In the genomic region with DNA sequence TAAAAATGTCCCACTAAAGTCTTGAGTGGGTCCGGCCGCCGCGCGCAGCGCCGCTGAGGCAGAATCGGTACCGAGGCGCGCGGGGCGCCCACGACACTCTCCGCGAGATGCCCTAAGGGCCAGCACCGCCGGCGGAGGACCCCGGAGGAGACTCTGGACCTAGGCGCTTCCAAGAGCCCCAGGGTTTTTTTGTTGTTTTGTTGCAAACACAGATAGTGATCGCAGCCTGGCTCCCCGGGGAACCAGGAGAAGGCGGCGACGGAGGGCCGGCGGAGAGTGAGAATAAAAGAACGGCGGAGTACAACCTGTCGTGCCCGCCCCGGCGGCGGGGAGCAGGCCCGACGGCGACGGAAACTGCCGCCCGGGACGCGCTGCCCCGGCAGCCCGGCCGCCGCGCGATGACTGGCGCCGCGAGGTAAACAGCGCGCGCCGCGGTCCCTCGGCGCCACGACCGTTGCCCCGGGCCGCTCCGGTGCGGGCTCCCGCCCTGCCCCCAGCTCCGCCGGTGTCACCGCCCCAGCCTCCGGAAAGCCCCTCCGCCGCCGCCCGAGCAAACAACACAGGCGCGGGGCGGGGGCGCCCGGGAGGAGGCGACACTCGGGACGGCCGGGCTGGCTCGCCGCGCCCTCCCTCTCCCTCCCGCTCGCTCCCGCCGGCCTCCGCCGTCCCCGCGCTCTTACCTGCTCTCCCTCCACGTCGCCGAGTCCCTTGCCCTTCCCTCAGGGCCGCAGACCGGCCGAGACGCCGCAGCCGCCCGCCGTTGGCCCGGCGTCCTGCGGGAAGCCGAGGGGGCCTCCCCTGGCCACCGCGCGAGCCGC, we compare ENCODE assay signal across 9 mouse cellular contexts. TPM values are rescaled to one million over a fixed set of nuclear protein-coding genes. Genes with fewer than 3 reads are reported as not detected.
DNase-seq lines count a peak whose midpoint lies in the region; ATAC-seq and TF ChIP-seq lines count a peak whose summit lies in the region.
"Had no signal": no experiment of that assay in that cellular context is flagged by ENCODE, and none has a peak within 500 bp of the region (broad histone marks: within the 10 kb centered on the region; RNA-seq: fewer than 3 reads in every experiment).

No protein-coding gene starts in this region.

- H3K4me1 ChIP-seq in heart, embryonic 10.5 days, result peaks cover 10% of the 10 kb centered on the region
- H3K4me1 ChIP-seq in forebrain, embryonic 16.5 days (replicated peaks; ENCODE audit: control insufficient read depth, insufficient read depth, low read length), result peaks cover 8% of the 10 kb centered on the region
- H3K4me1 ChIP-seq in intestine, embryonic 15.5 days (replicated peaks), result no peaks in the 10 kb centered on the region
- H3K4me1 ChIP-seq in midbrain, embryonic 15.5 days, result peaks cover 22% of the 10 kb centered on the region
- peaks cover 11% of the 10 kb centered on the region for H3K4me1 ChIP-seq in testis, adult 2 months (ENCODE audit: control insufficient read depth, insufficient read depth, low read length)

- TF ChIP-seq CTCF in testis, adult 2 months (IDR thresholded peaks at IDR 0.05; ENCODE audit: control insufficient read depth, insufficient read depth, insufficient replicate concordance, low read depth, low read length), result no peak

- no peaks in the 10 kb centered on the region for H3K9me3 ChIP-seq in heart, embryonic 10.5 days
- no peaks in the 10 kb centered on the region for H3K9me3 ChIP-seq in forebrain, embryonic 16.5 days (ENCODE audit: control insufficient read depth, low read length)
- no peaks in the 10 kb centered on the region for H3K9me3 ChIP-seq in intestine, embryonic 15.5 days
- H3K9me3 ChIP-seq in midbrain, embryonic 15.5 days, result no peaks in the 10 kb centered on the region

- H3K4me2 ChIP-seq in forebrain, embryonic 16.5 days (ENCODE audit: low read length), result peak overlapping the region; percentile 85
- H3K4me2 ChIP-seq in intestine, embryonic 15.5 days (replicated peaks), result peak overlapping the region; percentile 94
- H3K4me2 ChIP-seq in midbrain, embryonic 15.5 days, result peak overlapping the region; percentile 84

- peak overlapping the region; percentile 99 for H3K4me3 ChIP-seq in heart, embryonic 10.5 days
- H3K4me3 ChIP-seq in forebrain, embryonic 16.5 days (replicated peaks; ENCODE audit: low read length), result peak overlapping the region; percentile 90
- peak overlapping the region; percentile 93 for H3K4me3 ChIP-seq in intestine, embryonic 15.5 days (replicated peaks)
- peak overlapping the region; percentile 88 for H3K4me3 ChIP-seq in midbrain, embryonic 15.5 days
- peak overlapping the region; percentile 83 for H3K4me3 ChIP-seq in testis, adult 2 months (ENCODE audit: control insufficient read depth, low read depth, low read length)

- H3K27ac ChIP-seq in heart, embryonic 10.5 days, result peak overlapping the region; percentile 100
- peak overlapping the region; percentile 99 for H3K27ac ChIP-seq in forebrain, embryonic 16.5 days (ENCODE audit: low read length)
- H3K27ac ChIP-seq in intestine, embryonic 15.5 days, result peak overlapping the region; percentile 97
- H3K27ac ChIP-seq in midbrain, embryonic 15.5 days, result peak overlapping the region; percentile 93
- H3K27ac ChIP-seq in testis, adult 2 months (ENCODE audit: control insufficient read depth, insufficient read depth, low read depth, low read length), result peak overlapping the region; percentile 67

- WGBS in heart, embryonic 10.5 days, result under 1% methylated on average over 109 of the region's 113 CpGs
- under 1% methylated on average over 93 of the region's 113 CpGs for WGBS in forebrain, embryonic 16.5 days
- under 1% methylated on average over 95 of the region's 113 CpGs for WGBS in intestine, embryonic 15.5 days
- under 1% methylated on average over 87 of the region's 113 CpGs for WGBS in midbrain, embryonic 15.5 days

- no peak for TF ChIP-seq POLR2A in testis, adult 2 months (IDR thresholded peaks at IDR 0.05; ENCODE audit: control insufficient read depth, low read depth, low read length)

- no peaks in the 10 kb centered on the region for H3K36me3 ChIP-seq in heart, embryonic 10.5 days
- no peaks in the 10 kb centered on the region for H3K36me3 ChIP-seq in forebrain, embryonic 16.5 days (ENCODE audit: control insufficient read depth, insufficient read depth)
- no peaks in the 10 kb centered on the region for H3K36me3 ChIP-seq in intestine, embryonic 15.5 days
- no peaks in the 10 kb centered on the region for H3K36me3 ChIP-seq in midbrain, embryonic 15.5 days (replicated peaks)
- H3K36me3 ChIP-seq in testis, adult 2 months (ENCODE audit: control insufficient read depth, insufficient read depth, low read length), result no peaks in the 10 kb centered on the region

- no peaks in the 10 kb centered on the region for H3K27me3 ChIP-seq in heart, embryonic 10.5 days (ENCODE audit: insufficient read depth, poor library complexity, severe bottlenecking)
- no peaks in the 10 kb centered on the region for H3K27me3 ChIP-seq in forebrain, embryonic 16.5 days (replicated peaks; ENCODE audit: control insufficient read depth, insufficient read depth, low read length)
- H3K27me3 ChIP-seq in intestine, embryonic 15.5 days (replicated peaks), result no peaks in the 10 kb centered on the region
- no peaks in the 10 kb centered on the region for H3K27me3 ChIP-seq in midbrain, embryonic 15.5 days (replicated peaks)
- H3K27me3 ChIP-seq in testis, adult 2 months (ENCODE audit: control insufficient read depth, insufficient read depth, low read length), result no peaks in the 10 kb centered on the region

- ATAC-seq in forebrain, embryonic 16.5 days, result peak; percentile 35
- ATAC-seq in intestine, embryonic 15.5 days, result peak; percentile 65
- peak; percentile 18; the same call in 1 of the 2 replicates for ATAC-seq in midbrain, embryonic 15.5 days (replicated peaks)

- peak overlapping the region; percentile 94 for H3K9ac ChIP-seq in forebrain, embryonic 16.5 days (replicated peaks; ENCODE audit: low read depth, low read length)
- peak overlapping the region; percentile 86 for H3K9ac ChIP-seq in intestine, embryonic 15.5 days
- peak overlapping the region; percentile 59 for H3K9ac ChIP-seq in midbrain, embryonic 15.5 days

- DNase-seq in heart, embryonic 10.5 days (ENCODE audit: low spot score), result no peak
- DNase-seq in heart, adult 8-10 months (ENCODE audit: low spot score), result no peak
- DNase-seq in brain, adult 2 months (ENCODE audit: low read depth, low spot score), result peak; percentile 60
- DNase-seq in liver, result peak; percentile 71

RNA-seq across cellular contexts. Expression of a gene that starts 0.5 kb away (rescaled TPM):
- polyA plus RNA-seq in heart, embryonic 10.5 days (2016; fragmentation: Nextera tagmentation; extraction: Ambion mirVana), result 40.1 and 43.5 TPM in 2 replicates
- 10 to 100 TPM; 40.6 to 52.9 (median 50.9) TPM for total RNA-seq in heart, adult 8-10 months (2022)
- polyA plus RNA-seq in forebrain, embryonic 16.5 days (2015; fragmentation: Nextera tagmentation; extraction: Ambion mirVana), result 46.2 and 54.9 TPM in 2 replicates
- polyA plus RNA-seq in intestine, embryonic 15.5 days (2015; fragmentation: Nextera tagmentation; extraction: Ambion mirVana), result 62.8 and 65.4 TPM in 2 replicates
- 39.6 and 44.9 TPM in 2 replicates for polyA plus RNA-seq in midbrain, embryonic 15.5 days (2015; fragmentation: Nextera tagmentation; extraction: Ambion mirVana)
- 83.2 and 87.8 TPM in 2 replicates for polyA plus RNA-seq in testis, adult 2 months (2012; rRNA removed)

RNA-seq across cellular contexts. Expression of a gene that starts 56.6 kb away (rescaled TPM):
- 20.6 and 21.1 TPM in 2 replicates for polyA plus RNA-seq in heart, embryonic 10.5 days (2016; fragmentation: Nextera tagmentation; extraction: Ambion mirVana)
- under 1 TPM; 0.22 to 0.37 (median 0.26) TPM for total RNA-seq in heart, adult 8-10 months (2022)
- polyA plus RNA-seq in forebrain, embryonic 16.5 days (2015; fragmentation: Nextera tagmentation; extraction: Ambion mirVana), result 0.44 and 1.4 TPM in 2 replicates
- polyA plus RNA-seq in intestine, embryonic 15.5 days (2015; fragmentation: Nextera tagmentation; extraction: Ambion mirVana), result 4.0 and 7.5 TPM in 2 replicates
- polyA plus RNA-seq in midbrain, embryonic 15.5 days (2015; fragmentation: Nextera tagmentation; extraction: Ambion mirVana), result 1.0 and 2.1 TPM in 2 replicates
- polyA plus RNA-seq in testis, adult 2 months (2012; rRNA removed), result 17.9 and 19.9 TPM in 2 replicates
- total RNA-seq: neutrophil, adult 5-6 weeks had no signal

Comparison
In these comparisons a context has a peak if more than half of its experiments do, and no peak if none do; other contexts are left out.
1. DNase-seq: peak in brain, adult 2 months (single experiment) and liver (single experiment); none in heart, embryonic 10.5 days (single experiment) and heart, adult 8-10 months (single experiment).
2. Peak in every context shown above with its lines, with median percentiles within 50 percentile points of each other: H3K27ac ChIP-seq, H3K4me3 ChIP-seq, ATAC-seq, H3K4me2 ChIP-seq and H3K9ac ChIP-seq.